Mouse (Mus musculus): Measurements from ENCODE around the gene Gm49601.

Gm49601 gene

DNA sequence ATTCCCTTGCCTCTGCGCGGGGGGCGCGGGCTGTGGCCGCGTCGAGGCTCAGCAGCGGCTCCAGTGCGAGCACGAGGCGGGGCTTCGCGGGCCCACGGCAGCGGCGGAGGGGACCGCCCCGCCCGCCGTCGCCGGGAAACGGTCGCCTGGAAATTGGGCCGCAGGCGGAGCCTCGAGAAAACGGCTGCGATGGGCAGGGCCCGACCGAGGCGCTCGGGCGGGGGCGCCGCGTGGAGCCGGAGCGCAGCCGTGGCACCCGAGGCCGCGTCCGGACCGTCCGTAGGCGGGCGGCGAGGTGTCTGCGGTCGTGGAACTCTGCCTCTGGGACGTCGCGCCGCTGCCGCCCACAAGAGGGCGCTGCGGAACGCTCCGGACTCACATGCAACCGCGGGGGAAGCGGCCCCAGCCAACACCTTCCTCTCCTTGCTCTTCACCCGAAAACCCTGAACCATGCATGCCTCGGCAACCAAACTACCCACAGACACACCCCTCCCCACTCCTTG is at the start of gene Gm49601:
Gm49601 (minus strand) TSS at position 52 of the 503 bp plus-strand sequence.
- peak; percentile 61 to 82 for DNase-seq (ENCODE audit: low spot score in 2 of 2)

DNA sequence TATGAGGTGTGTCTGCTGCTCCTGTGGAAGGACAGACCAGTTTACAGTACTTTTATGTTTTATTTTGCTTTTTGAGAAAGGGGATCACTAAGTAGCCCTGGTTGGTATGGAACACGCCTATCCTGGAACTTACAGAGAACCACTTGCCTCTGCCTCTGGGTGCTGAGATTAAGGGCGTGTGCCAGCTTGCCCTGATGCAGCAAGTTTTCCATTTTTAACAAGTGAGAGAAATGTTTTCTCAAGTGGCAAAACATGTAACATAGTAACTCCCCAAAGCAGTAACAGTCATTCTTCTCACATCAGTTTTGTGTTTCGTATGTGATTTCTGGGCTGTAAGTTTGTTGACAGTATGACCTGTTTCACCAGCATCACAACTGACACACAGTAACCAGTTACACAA is 46.8 kb upstream of the Gm49601 start:
- no peak for DNase-seq (ENCODE audit: low spot score in 2 of 2)

DNA sequence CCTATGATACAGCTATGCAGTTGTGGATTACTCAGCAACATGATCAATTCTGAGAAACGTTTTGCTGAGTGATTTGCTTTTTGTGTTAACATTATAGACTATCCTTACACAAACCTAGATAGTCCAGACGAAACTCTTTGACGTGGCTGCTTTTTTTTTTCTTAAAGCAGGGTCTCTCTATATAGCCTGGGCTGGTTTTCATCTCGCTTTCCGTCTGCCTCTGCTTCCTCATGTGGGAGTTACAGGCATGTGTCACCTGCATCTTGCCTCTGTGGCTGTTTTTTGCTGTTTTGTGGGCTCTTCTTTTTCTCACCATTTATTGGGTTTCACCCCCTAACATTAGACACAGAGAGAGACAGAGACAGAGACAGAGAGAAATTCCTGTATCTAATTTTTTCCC is 45.8 kb upstream of the Gm49601 start:
- no peak for DNase-seq (ENCODE audit: low spot score in 2 of 2)

DNA sequence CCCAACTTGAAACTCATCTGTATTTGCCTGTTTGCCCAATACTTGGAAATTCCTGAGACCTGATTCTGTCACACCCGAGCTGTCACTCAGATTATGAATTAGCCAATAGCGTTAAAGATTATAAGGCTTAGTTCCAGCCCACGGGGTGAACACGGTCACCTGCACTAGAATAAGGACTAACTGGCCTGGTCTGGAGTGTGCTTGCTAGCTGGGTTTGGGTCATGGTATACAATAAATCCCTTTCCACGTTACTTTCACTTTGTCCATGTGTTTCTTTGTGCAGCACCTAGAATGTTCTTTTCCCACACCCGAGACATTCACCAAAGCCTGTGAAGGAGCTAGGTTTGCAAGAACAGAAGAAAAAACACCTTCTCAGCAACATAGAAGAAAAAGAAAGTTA is 43.7 kb upstream of the Gm49601 start:
- DNase-seq (ENCODE audit: low spot score in 2 of 2), result no peak

DNA sequence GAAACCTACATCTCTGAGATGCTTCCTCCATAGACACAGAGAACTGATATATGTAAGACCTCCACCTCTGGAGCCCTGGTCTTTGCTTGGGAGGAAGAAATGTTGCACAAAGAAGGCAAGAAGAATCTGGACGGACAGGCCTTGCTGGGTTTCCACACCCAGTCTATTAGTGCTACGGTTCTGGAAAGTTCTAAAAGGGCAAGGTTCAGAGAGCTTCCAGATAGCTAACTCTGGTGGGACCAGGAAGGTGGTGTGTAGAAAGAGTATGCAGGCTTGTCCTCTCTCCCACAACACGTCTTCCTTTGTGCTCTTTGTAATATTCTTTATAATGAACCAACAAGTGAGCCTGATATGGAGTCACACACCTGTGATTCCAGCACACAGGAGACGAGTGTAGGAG is 32.4 kb upstream of the Gm49601 start:
- no peak for DNase-seq (ENCODE audit: low spot score in 2 of 2)

DNA sequence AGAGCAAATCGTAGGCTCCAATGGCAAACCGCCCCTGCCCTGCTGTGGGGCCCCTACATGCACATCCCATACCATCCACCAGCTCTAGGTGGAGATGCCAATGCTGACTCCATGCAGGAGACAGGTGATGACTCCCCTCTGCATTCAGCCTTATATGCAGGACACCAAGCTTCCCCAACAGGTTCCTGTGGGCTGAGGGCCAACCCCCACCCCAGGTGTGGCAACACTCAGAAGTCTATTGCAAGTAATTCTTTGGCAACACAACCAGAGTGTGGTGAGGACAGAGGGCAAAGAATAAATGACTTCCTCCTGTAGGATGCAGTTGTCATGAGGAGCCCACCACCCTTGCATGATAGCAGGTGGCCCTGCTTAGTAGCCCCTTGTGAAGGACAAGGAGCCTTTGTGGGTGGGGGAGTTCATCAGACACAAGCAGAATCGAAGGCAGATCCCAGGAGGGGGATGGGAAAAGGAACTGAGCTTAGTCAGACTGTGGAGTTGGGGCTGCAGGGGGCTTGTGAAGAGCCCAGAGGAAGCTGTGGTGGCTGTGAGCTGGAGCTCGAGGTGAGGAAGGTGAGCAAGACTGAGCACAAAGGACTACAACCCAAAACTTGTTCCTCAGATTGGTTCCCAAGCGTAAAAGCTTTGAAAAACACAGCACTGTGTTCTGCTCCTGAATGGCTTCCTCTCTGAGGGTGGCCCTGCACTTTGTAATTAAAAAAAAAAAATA is 29.3 kb upstream of the Gm49601 start:
- DNase-seq (ENCODE audit: low spot score in 2 of 2), result no peak

DNA sequence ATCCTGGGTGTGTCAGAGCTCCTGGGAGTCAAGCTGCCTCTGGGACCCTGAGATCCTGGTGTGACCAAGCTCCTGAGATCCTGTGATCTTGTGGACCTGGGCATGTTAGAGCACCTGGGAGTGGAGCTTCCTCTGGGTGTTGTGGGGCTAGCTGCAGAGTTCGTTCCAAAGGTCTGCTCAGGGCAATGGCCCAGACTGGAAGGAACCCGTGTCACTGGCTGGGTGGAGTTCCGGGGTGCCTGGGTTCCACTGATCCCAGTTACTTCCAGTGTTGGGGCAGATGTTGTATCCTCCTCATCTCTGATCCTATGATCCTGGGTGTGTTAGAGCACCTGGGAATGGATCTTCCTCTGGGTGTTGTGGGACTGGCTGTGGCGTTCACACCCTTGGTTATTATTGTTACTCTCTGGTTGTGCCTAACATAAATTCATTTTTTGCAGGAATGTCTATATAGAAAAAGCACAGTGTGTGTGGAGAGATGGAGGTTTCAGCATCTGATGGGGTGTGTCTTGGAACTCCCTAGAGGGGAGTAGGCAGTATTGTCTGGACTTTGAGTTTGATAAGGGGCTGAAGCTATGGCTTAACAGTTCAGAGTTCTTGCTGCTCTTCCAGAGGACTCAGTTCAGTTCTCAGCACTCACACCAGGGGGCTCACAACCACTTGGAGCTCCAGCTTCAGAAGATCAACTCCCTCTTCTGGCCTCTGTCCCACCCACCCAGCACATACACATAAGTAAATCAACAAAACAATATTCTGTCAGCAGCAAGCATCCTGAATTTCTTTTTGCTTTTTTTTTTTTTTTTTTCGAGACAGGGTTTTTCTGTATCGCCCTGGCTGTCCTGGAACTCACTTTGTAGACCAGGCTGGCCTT is 27.3 kb upstream of the Gm49601 start:
- no peak for DNase-seq (ENCODE audit: low spot score in 2 of 2)

DNA sequence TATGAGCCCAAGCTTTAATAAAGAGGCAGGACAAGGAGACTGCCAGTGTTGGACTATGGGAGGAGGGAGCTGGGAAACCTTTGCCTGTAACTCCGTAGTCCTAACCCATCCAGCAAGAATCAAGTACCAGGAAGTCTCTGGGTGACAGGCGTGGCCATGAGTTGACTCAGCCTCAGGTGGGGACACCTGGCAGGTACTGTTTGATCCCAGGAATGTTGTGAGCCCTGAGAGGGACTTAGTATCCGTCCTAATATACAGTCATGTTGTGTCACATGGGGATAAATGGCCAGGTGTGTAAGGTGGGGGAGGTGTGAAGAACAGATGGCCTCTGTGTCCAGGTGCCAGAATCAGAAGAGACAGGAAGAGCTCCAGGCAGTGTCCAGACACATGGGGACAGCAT is 22.9 kb upstream of the Gm49601 start:
- no peak for DNase-seq (ENCODE audit: low spot score in 2 of 2)

DNA sequence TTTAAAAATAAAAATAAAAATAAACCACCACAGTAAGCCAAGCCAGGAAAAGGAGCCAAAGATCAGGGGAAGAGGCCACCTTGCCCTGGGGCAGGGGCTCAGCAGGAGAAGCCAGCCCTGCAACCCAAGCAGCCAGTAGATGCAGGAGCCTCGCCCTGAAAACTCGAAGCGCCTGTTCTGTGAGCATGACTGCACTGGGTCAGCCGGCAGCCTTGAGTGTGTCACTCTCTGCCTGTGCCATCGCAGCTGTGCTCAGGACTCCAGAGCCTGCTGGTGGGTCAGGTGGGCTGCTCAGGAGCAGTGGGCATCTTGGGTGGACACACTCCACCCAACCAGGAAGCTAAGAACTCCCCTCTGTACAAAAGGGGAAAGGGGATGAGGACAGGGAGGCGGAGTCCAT is 19.1 kb upstream of the Gm49601 start:
- DNase-seq (ENCODE audit: low spot score in 2 of 2), result no peak

DNA sequence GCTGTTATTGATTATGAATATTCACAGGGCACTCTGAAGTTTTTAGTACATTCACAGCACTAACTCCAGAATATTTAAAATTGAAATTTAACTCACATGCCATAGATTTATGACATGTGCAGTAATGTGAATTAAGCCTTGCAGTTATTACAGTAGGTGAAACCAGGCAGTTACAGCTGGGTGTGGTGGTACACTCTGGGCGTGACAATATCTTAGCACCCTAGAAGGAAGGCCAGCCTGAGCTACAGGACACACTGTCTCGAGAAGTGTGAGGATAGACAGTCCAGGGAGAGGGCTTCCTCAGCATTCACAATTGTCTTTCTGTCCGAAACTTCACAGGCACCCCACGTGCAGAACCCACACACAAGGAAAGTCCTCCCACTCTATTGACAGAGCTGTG is 18.3 kb upstream of the Gm49601 start:
- no peak for DNase-seq (ENCODE audit: low spot score in 2 of 2)

DNA sequence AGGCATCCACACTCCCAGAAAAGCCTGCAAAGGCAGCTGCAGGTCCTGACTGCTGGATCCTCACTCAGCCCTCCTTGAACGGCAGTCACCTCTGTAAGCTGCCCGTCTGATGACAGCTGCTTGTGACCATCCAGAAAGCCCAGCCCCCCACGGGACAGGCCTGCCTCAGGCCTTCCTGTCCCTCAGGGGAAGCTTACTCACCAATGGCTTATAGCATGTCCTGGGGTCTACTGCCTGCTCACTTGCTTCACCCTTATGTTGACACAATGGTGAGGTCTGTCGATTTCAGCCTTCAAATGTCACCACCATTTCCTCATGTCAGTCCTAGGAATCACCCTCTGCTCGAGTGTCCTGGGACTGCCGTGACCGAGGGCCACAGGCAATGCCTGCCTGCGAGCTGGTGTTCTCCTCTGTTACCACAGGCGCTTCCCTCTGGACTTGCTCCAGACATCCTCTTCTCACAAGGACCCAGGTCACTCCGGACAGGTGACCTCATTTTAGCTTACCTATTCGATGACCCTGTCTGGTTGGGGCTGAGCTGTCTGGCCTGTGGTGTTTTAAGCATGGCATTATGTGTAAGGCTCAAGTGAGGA is 17.3 kb upstream of the Gm49601 start:
- no peak for DNase-seq (ENCODE audit: low spot score in 2 of 2)

DNA sequence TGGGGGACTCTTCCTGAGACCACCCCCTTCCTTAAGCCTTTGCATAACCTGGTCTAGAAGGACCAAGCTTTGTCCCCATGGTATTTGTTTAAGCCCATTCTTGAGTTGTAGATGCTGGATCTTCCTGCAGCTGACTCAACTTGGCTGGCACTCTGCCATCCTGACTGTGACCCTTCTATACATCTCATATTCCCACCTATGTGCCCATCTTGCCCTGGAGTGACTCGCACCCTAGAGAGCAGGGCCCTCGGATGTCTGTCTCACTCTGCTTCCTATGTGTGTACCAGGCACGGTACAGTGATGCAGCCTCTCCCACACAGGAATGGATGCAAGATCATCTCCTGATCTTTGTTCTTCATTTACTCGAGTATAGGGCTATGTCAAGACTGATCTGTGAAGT is 16.7 kb upstream of the Gm49601 start:
- no peak for DNase-seq (ENCODE audit: low spot score in 2 of 2)

DNA sequence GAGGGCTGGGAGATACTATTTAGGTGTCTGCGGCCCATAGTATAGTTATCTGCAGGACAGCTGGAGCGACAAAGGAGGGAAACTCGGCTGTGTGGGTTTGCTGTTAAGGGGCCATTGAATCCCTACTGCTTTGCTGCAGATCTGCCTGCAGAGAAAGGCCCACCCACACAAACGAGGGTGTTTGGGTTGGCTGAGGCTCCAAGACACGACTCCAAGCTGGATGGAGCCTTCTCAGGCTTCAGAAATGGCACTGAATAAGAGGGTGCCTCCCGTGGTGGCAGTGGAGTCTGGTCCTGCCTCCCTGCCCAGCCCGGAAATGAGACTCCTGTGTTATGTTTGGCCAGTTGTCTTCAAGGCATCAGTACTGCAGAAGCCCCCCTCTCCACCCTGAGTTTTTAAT is 16.1 kb upstream of the Gm49601 start:
- no peak for DNase-seq (ENCODE audit: low spot score in 2 of 2)

DNA sequence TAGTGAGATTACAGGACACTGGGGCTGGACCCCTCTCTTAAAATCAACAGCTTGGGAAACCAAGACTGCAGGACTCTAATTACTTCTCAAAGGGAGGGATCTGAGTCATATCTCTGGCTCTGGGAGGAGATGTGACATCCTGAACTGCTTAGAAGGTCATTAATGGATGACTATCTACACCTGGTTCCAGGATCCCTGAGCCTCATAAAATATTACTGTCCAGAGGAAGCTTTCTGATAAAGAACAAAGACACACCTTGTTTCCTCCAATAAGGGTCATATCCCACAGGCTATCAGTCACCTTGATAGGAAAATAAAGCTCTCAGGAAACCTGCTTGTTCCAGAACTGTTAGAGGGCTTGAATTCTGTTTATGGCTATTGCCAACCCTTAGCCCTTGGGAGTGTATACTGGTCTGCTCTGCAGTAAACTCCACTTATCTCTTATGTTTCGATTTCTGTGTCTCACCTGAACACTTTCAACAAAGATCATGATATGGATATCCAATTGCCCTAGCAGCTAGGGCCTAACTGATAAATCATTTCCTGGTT is 13.2 kb upstream of the Gm49601 start:
- DNase-seq (ENCODE audit: low spot score in 2 of 2), result no peak

DNA sequence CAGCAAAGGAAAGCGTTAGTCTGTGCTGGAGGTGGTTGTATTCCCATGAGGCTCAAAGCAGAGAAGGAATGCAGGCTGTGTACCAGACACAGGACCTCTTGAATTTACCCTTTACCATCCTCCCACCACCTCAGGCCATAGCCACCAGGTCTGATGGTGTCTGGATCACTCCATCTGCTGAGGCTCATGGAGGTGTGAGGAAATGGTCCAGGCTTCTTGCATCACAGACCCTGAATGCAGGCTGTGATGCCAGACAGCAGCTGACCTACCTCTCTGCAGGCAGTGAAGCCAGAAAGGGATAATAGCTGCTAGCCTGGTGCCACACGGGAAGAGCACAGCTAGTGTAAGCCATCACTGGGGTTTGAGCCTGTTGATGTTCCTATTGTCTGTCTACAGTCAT is 12.2 kb upstream of the Gm49601 start:
- no peak for DNase-seq (ENCODE audit: low spot score in 2 of 2)

DNA sequence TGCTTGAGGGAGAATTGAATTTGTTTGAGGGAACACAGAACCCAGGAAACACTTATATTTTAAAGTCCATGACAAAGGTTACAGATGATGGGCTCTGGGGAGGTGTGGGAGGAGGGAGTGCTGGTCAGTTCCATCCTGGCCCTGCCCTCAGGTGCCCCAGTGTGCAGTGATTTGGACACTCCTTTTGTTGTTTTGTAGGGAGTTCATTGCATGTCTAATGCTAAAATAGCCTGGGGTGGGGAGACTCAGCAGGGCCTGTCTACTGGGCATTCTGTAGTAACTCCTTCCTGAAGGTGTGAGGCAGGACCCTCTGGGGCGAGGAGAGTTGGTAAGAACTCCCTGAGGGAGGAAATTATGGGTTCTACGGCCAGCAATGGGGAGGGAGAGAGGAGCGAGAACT is 10.6 kb upstream of the Gm49601 start:
- no peak for DNase-seq (ENCODE audit: low spot score in 2 of 2)

DNA sequence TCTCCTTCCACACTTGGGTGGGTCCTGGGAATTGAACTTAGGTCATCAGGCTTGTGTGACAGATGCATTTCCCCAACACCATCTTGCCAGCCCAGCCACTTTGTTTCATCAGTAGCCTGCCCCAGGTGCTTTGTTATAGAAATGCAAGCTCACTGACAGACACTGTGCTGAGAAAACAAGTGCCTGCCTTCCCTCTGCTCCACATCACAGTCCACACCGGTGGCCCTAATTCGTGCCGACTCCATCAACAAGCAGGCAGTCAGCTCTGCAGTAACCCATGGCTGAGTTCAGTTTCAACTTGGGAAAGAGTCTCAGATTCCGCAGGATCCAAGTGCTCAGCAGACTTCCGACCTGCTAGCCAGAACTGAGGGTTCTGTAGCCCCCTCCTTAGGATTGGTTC is 10.2 kb upstream of the Gm49601 start:
- no peak for DNase-seq (ENCODE audit: low spot score in 2 of 2)

DNA sequence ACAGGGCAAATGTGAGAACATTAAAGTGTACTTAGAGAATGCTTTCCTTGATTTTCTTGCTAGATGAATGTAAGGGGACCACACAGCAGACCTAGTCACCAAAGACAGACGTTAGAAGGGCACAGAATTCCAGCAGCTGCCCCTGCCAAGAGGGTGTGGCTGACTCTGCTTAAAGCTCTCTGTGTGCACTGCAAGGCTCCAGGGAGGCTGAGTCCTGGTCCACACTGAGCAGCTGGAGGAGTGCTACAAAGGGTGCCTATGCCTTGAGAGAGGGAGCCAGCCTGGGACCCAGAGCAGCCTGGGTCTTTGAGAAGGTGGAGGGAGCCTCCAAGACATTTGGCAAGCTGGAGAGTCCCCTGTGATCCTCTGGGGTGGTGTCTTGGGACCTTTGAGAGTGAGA is 7.1 kb upstream of the Gm49601 start:
- no peak for DNase-seq (ENCODE audit: low spot score in 2 of 2)

DNA sequence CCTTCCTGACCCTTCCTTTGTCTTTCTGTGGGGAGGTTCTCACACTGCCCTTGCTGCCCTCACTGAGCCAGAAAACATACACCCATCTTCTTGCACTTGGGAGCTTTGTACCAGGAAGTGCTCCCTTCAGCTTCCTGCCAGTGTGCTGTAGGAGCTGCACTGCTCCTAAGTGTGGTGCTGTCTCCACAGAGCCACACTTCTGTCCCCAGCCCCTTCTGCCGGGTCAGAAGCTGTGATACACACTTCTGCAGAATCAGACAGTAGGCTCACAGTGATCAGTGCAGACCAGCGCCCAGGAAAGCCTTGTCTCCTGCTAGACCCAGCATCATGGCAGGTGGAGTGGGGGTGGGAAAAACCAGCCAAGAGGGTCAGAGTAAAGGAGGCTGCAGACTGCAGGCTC is 6.6 kb upstream of the Gm49601 start:
- DNase-seq (ENCODE audit: low spot score in 2 of 2), result no peak

DNA sequence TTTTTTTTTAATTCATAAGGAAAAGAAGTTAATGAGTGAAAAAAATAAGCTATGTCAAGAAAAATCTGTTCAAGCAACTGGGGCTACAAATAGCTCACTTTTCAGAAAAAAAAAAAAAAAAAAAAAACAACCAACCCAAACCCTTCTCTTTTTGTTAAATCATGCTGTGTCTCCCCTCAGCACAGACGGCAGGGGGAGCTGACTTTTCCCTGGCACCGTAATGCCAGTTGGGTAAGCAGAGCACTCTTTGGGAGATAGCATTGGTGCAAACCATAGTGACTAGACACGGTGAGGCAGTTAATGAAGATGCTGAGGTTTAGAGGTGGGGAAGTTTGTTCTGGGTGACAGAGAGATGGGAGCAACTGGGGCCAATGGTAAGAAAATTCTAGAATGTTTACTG is 5.8 kb upstream of the Gm49601 start:
- no peak for DNase-seq (ENCODE audit: low spot score in 2 of 2)

DNA sequence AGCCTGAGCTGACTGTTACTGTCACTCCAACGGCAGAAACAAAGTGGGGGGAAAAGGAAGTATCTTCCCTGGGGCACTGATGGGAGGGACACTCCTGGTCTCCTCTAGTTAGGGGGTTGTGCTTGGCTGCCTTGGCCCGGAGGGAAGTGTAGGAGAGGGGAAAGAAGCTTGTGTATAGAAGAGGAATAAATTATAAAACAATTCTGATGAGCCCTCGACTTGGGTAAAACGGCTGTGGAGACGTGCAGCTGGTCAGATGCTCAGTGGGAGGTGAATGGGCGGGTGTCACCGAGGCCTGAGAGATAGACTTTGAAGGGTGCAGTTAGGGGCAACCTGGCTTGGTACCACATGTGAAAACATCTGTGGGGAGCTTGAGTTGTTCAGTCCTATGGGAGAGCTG is 4.9 kb upstream of the Gm49601 start:
- DNase-seq (ENCODE audit: low spot score in 2 of 2), result no peak

DNA sequence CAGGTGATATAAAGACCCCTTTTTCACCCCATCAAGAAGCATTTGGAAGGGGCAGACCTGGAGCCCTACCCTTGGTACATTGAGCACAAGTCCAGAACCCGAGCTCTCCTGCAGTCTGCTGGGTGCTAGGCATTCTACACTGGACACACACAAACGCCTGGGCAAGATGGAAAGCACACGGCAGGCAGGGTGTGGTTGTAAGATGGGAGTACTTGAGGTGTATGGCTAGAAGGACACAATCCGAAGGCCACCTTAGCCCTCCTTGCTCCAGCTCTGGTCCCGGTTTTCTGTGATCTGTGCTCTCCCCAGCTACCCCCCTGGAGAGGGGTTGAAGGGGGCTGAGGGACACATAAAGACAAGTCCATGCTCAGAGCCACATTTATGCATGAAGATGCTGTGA is 4.1 kb upstream of the Gm49601 start:
- DNase-seq (ENCODE audit: low spot score in 2 of 2), result no peak
